Mouse (Mus musculus) liver, embryonic 11.5 days (tissue): ENCODE results near the gene Ufc1. TPM values are rescaled to one million over a fixed set of nuclear protein-coding genes. Genes with fewer than 3 reads are reported as not detected.
"Not testable (repeated sequence)": the region's sequence is repeated elsewhere in the genome, so short reads cannot be mapped to it uniquely, and the experiment has no call there.

ENCODE experiments used
- ATAC-seq: fragments of 200-750 bp; cut with Nextera tagmentation; replicated peaks from 2 replicates; pipeline ENCODE4 v1.8.0; 2017; ENCODE audit warnings: moderate number of reproducible peaks, mild to moderate bottlenecking, moderate TSS enrichment, moderate library complexity; ENCODE audit not compliant: low FRiP score
- DNase-seq: peaks from one replicate; pipeline ENCODE4 v3.0.0-alpha.2; 2017; ENCODE audit warnings: low spot score
- H3K27ac ChIP-seq: fragments of 300-500 bp; sonication (generic); 2 replicates; pipeline ENCODE4 v1.5.1; 2014; ENCODE audit warnings: mild to moderate bottlenecking, low read depth, low read length, control low read depth
- H3K27me3 ChIP-seq: fragments of 300-500 bp; sonication (generic); replicated peaks from 2 replicates; pipeline ENCODE4 v1.6.1; 2014; ENCODE audit warnings: low read length, mixed read lengths; ENCODE audit not compliant: control insufficient read depth, insufficient read depth
- H3K36me3 ChIP-seq: fragments of 300-500 bp; sonication (generic); 2 replicates; pipeline ENCODE4 v1.6.1; 2014; ENCODE audit warnings: mild to moderate bottlenecking, low read length, moderate library complexity, mixed read lengths; ENCODE audit not compliant: control insufficient read depth, insufficient read depth
- H3K4me1 ChIP-seq: fragments of 300-500 bp; sonication (generic); replicated peaks from 2 replicates; pipeline ENCODE4 v1.6.1; 2014; ENCODE audit warnings: low read length, mixed read lengths; ENCODE audit not compliant: control insufficient read depth, insufficient read depth
- H3K4me2 ChIP-seq: fragments of 300-500 bp; sonication (generic); 2 replicates; pipeline ENCODE4 v1.6.1; 2014; ENCODE audit warnings: mild to moderate bottlenecking, control low read depth, moderate library complexity
- H3K4me3 ChIP-seq: fragments of 300-500 bp; sonication (generic); 2 replicates; pipeline ENCODE4 v1.5.1; 2014; ENCODE audit warnings: low read depth, low read length, control low read depth
- H3K9ac ChIP-seq: fragments of 300-500 bp; sonication (generic); 2 replicates; pipeline ENCODE4 v1.6.1; 2014; ENCODE audit warnings: low read depth, low read length, control low read depth
- H3K9me3 ChIP-seq: fragments of 300-500 bp; sonication (generic); 2 replicates; pipeline ENCODE4 v1.6.1; 2016; ENCODE audit warnings: low read length, inconsistent platforms, mixed read lengths; ENCODE audit not compliant: control insufficient read depth
- WGBS: fragments of 180-500 bp; shearing (Covaris S2); extraction: QIAGEN DNeasy Blood & Tissue Kit; methylation state at CpG from one replicate; pipeline ENCODE4 v1.1.7; 2014; 5-methylcytosine and 5-hydroxymethylcytosine counted together
- polyA plus RNA-seq: library from polyadenylated mRNA; unstranded; fragments of >200 nt; fragmentation: Nextera tagmentation; extraction: Ambion mirVana; gene quantifications from 2 replicates; pipeline ENCODE4 v1.2.1, GENCODE M21; 2014

Ufc1 gene
- polyA plus RNA-seq, 1 experiment from 2014 or later: 83.7 TPM

- H3K4me3 ChIP-seq: no peak overlapping the region
- peaks cover 34% of the 10 kb centered on the region for H3K4me1 ChIP-seq
- peaks cover 4% of the 10 kb centered on the region; the same call in 1 of the 2 replicates for H3K36me3 ChIP-seq
- DNase-seq (no peak), ATAC-seq (no peak)
- H3K9me3 ChIP-seq: no peaks in the 10 kb centered on the region
- WGBS: 33% methylated on average over 3 of the region's 3 CpGs
- no peak overlapping the region for H3K9ac ChIP-seq
- peaks cover 12% of the 10 kb centered on the region for H3K27me3 ChIP-seq
- peak overlapping the region; percentile 78 for H3K27ac ChIP-seq
- H3K4me2 ChIP-seq: peak overlapping the region; percentile 92; the same call in 1 of the 2 replicates
Observed at GRCm38 (mm10) chr1:171248386-171249226, 46.2 kb downstream of the Ufc1 start.

DNA sequence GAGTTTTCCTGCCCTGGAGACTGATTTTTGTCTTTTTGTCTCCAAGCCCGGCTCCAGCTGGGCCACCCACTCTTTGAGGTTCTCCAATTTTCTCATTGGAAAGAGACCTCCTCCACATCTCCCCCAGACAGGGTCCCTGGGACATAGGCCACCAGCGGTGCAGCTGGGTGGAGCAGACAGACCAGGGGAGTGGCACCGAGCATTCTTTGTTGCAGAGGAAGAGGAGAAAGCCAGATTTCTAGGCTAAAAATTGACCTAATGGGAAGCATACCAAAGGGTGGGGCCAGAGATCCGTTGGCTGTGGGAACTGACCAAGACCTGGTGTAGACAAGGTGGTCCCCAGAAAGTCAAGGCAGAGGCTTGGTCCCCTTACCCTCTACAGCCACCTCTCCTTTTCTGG is 46.9 kb downstream of the Ufc1 start:
- Histone ChIP-seq H3K4me2 (peak overlapping the region; percentile 92), H3K36me3 (peaks cover 8% of the 10 kb centered on the region; the same call in 1 of the 2 replicates), H3K9ac (peak overlapping the region; percentile 92; the same call in 1 of the 2 replicates), H3K9me3 (no peaks in the 10 kb centered on the region), H3K4me1 (peaks cover 34% of the 10 kb centered on the region), H3K4me3 (peak overlapping the region; percentile 86), H3K27ac (peak overlapping the region; percentile 78), H3K27me3 (peaks cover 12% of the 10 kb centered on the region)
- ATAC-seq (no peak), DNase-seq (no peak)
- 17% methylated on average over 4 of the region's 4 CpGs for WGBS

DNA sequence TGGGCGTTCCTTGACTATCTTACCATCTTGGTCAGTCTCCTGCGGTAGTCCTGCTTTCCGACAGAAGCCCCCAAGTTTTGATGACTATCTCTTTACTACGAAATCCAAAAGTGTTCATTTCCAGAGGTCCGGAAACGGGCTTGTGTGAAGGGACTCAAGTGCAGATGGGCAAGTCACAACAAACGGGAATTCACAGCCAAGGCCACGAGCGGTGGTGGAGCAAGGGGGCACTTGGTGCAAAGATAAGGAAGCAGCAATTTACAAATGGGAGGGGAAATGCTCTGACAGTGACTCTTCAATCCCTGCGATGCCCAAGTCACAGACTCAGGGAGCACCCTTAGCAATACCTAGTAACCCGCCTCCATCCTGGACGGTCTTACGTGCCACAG is 47.4 kb downstream of the Ufc1 start:
- Histone ChIP-seq H3K4me2 (peak overlapping the region; percentile 92), H3K27me3 (peaks cover 8% of the 10 kb centered on the region), H3K36me3 (peaks cover 13% of the 10 kb centered on the region; the same call in 1 of the 2 replicates), H3K9ac (peak overlapping the region; percentile 92), H3K27ac (peak overlapping the region; percentile 78), H3K4me1 (peaks cover 34% of the 10 kb centered on the region), H3K9me3 (no peaks in the 10 kb centered on the region), H3K4me3 (peak overlapping the region; percentile 86)
- 5% methylated on average over 13 of the region's 13 CpGs for WGBS
- no peak for DNase-seq
- peak; percentile 29 for ATAC-seq

DNA sequence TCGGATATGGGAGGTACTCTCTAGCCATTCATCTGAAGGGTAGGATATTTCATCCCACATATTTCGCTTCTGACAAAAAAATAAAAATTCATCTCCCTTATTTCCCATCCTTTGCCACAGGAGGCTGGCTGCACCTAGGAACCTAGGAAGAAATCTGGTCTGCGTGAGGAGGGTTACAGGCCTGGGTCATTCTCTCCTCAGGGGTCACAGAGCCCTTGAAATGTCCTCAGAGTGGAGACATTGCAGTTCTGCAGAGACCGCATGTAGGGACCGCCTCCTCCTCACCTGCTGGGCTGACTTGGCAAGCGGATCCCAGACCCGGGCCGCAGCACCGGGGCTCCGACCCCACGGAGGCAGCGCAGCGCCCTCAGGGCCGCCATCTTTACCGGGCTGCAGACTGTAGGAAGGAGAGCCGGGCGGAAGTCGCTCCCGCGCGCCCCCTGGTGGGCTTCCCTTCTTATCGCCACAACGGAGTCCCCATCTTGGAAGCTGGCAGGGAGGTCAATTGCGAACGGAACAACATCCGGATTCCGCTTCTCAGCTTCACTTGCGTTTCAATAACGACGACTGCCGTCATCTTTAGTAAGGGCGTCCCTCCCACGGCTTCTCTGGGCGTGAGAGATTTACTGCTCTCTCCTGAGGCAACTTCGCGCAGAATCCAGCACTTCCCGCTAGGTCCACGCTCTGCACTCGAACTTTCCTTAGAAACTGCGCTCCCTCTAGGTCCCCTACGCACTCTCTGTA is 47.9 kb downstream of the Ufc1 start:
- peak; percentile 93 for ATAC-seq
- under 1% methylated on average over 41 of the region's 41 CpGs for WGBS
- H3K27ac ChIP-seq: peak overlapping the region; percentile 78

DNA sequence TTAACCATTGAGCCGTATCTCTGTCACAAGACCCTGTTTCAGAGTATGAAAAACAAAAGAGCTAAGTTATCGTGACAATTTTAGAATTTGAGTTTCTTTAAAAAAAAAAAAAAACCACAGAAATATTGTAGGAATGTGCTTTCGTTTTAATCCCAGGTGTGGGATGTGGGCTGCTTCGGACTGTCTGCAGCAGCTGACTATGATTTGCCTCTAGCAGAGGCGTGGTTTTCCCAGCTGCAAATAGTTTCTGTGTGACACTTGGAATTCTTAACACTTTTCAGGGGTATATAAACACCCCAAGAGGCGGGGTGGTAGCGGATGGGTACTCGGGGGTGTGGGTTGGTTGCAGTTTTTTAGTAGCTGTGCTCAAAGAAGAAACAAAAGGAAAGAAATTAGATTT is 49.5 kb downstream of the Ufc1 start:
- Histone ChIP-seq H3K4me1 (peaks cover 23% of the 10 kb centered on the region), H3K27me3 (no peaks in the 10 kb centered on the region), H3K4me2 (peak overlapping the region; percentile 75), H3K36me3 (peaks cover 26% of the 10 kb centered on the region), H3K27ac (no peak overlapping the region), H3K9me3 (no peaks in the 10 kb centered on the region), H3K4me3 (no peak overlapping the region), H3K9ac (0 out of 2 replicates have a peak overlapping the region, but pooled peaks have one; percentile 92)
- 90% methylated on average over 8 of the region's 8 CpGs for WGBS
- DNase-seq (no peak), ATAC-seq (no peak)

More for the DNA sequence above, 47.9 kb downstream of the Ufc1 start:
- peak overlapping the region; percentile 86 for H3K4me3 ChIP-seq
- H3K9ac ChIP-seq: peak overlapping the region; percentile 92
- no peaks in the 10 kb centered on the region for H3K9me3 ChIP-seq
- H3K27me3 ChIP-seq: peaks cover 8% of the 10 kb centered on the region
- H3K4me1 ChIP-seq: peaks cover 34% of the 10 kb centered on the region
- peak overlapping the region; percentile 92 for H3K4me2 ChIP-seq
- peaks cover 16% of the 10 kb centered on the region; the same call in 1 of the 2 replicates for H3K36me3 ChIP-seq
- DNase-seq: peak; percentile 99

DNA sequence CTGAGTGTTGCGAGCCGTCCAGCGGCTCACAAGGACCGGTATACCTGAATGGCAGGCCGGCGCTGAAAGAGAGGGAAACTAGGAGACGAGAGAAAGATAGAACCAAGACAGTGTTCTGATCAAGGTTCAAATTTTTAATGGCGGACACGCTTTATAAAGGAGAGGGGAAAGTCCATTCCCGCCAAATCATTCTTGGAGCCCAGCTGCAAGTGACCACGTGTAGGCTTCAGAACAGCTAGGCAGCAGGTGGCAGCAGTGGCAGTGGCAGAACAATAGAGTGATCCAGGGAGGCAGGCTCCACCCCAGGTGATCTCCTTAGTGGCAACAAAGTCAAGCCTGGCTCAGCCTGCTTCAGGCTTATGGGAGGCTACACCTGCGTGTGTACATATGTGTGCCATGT is 52.9 kb downstream of the Ufc1 start:
- WGBS: 90% methylated on average over 12 of the region's 12 CpGs
- H3K9me3 ChIP-seq, ATAC-seq, DNase-seq, H3K4me2 ChIP-seq, H3K4me3 ChIP-seq, H3K27ac ChIP-seq, H3K9ac ChIP-seq, H3K27me3 ChIP-seq: not testable (repeated sequence)
- Histone ChIP-seq H3K4me1 (peaks cover 11% of the 10 kb centered on the region), H3K36me3 (peaks cover 53% of the 10 kb centered on the region)

DNA sequence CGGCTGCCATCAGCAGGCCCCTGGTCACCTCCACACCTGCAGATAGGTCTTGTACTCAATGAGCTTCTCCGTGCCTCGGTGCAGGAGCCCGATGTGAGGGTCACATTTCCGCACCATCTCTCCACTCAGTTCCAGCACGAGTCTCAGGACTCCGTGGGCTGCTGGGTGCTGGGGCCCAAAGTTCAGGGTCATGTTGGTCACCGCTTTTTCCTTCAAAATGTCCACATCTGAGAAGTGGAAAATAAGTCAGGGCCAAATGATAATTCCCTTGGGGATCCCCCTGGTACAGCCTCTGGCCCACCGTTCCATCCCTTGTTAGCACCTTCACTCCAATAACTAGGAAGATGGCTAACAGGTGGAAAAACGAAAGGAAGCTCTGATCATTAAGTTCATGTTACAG is 53.9 kb downstream of the Ufc1 start:
- no peak overlapping the region for H3K9ac ChIP-seq
- WGBS: 92% methylated on average over 10 of the region's 10 CpGs

DNA sequence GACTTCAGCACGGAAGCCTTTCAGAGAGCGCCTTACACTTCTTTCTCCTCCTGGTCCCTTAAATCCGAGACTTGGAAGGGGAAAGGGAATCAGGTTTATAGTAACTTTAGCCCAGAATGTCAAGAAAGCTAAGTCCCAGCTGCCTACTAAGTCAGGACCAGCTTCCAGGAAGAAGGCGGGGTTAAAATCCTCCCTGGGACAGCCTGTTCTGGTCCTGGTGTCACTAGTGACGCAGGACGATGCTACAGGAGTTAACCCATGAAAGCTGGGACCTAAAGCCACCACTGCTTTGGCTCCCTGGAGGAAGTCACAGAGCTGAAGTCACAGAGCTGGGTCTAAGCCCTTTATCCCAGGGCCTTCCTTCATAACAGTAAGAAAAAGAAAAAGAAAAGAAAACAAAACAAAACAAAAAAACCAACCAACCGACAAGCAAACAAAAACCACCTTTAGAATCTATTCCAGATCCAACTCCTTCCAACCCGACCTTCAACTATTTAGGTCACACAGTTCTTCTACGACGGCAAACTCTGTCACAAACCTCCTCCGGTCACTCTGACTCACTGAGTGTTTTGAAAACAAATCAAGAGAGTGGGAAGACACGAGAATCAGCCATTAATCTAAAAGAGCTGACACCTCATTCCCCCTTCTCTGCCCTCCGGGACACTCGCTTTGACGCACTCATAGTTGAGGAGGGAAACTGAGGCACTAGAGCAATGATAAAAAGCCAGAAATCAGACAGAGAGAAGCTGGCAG is 54.7 kb downstream of the Ufc1 start:
- ATAC-seq (no peak), DNase-seq (no peak)
- peaks cover 63% of the 10 kb centered on the region for H3K36me3 ChIP-seq
- H3K9me3 ChIP-seq: no peaks in the 10 kb centered on the region
- H3K4me1 ChIP-seq: no peaks in the 10 kb centered on the region; the same call in 1 of the 2 replicates
- H3K9ac ChIP-seq: no peak overlapping the region
- H3K4me2 ChIP-seq: no peak overlapping the region
- H3K4me3 ChIP-seq: no peak overlapping the region
- 84% methylated on average over 15 of the region's 15 CpGs for WGBS
- H3K27ac ChIP-seq: no peak overlapping the region
- no peaks in the 10 kb centered on the region for H3K27me3 ChIP-seq

More for the DNA sequence above, 53.9 kb downstream of the Ufc1 start:
- Histone ChIP-seq H3K36me3 (peaks cover 61% of the 10 kb centered on the region), H3K4me2 (no peak overlapping the region), H3K27me3 (no peaks in the 10 kb centered on the region), H3K4me1 (peaks cover 7% of the 10 kb centered on the region), H3K9me3 (no peaks in the 10 kb centered on the region), H3K27ac (no peak overlapping the region), H3K4me3 (no peak overlapping the region)
- ATAC-seq: no peak
- no peak for DNase-seq
